In the genomic region with DNA sequence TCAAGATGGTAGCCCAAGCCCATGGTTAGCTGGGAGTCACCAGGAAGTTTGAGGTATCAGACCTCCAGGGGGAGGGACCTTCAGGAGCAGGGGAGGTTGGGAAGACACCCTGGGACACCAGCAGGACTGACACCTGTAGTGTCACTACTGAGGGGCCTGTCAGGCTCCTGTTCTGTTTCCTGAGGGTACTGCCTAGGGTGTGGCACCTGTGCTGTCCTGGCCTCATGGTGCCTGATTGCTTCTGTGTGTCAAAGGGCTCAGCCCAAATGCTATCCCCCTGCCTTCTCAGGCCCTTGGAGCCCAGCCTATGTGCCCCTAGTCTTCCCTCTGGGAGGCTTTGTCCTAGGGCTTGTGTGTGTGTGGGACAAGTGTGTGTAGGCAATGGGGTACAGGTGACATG, we compare ENCODE assay signal across 34 mouse cellular contexts. TPM values are rescaled to one million over a fixed set of nuclear protein-coding genes. Genes with fewer than 3 reads are reported as not detected.
DNase-seq lines count a peak whose midpoint lies in the region; ATAC-seq and TF ChIP-seq lines count a peak whose summit lies in the region.
"Had no signal": no experiment of that assay in that cellular context is flagged by ENCODE, and none has a peak within 500 bp of the region (broad histone marks: within the 10 kb centered on the region; RNA-seq: fewer than 3 reads in every experiment).

No protein-coding gene starts in this region.

- peak overlapping the region; percentile 55 for H3K9ac ChIP-seq in liver, embryonic 11.5 days (ENCODE audit: low read depth, low read length)
- peak overlapping the region; percentile 57 for H3K9ac ChIP-seq in liver, embryonic 13.5 days
- H3K9ac ChIP-seq in stomach, postnatal 0 days (ENCODE audit: low read length) = no peak overlapping the region
- H3K9ac ChIP-seq: forebrain, postnatal 0 days; intestine, embryonic 15.5 days; lung, embryonic 15.5 days; neural tube, embryonic 13.5 days had no signal

- peaks cover 86% of the 10 kb centered on the region for H3K36me3 ChIP-seq in megakaryocyte, embryonic 14.5 days (replicated peaks; ENCODE audit: low read length)
- peaks cover 9% of the 10 kb centered on the region; the same call in 1 of the 2 replicates for H3K36me3 ChIP-seq in liver, embryonic 11.5 days (ENCODE audit: control insufficient read depth, insufficient read depth, low read length)
- peaks cover 21% of the 10 kb centered on the region for H3K36me3 ChIP-seq in liver, embryonic 13.5 days
- peaks cover 9% of the 10 kb centered on the region; the same call in 1 of the 2 replicates for H3K36me3 ChIP-seq in stomach, postnatal 0 days (ENCODE audit: control insufficient read depth, insufficient read depth, low read length)

- no peak for TF ChIP-seq CTCF in stomach, postnatal 0 days (IDR thresholded peaks at IDR 0.05; ENCODE audit: low read depth)

- TF ChIP-seq EP300 in stomach, postnatal 0 days (optimal IDR thresholded peaks at IDR 0.05) = no peak

- DNase-seq in liver, embryonic 11.5 days (ENCODE audit: low spot score) = no peak
- no peak for DNase-seq in liver, embryonic 13.5 days
- DNase-seq in stomach, postnatal 0 days (ENCODE audit: low spot score) = no peak
- no peak for DNase-seq in cerebellum, adult 8-10 months
- DNase-seq: adrenal gland, adult 2 months; B cell, adult 2 months; cerebellum, adult 2 months; cerebellum, postnatal 36 days; forebrain, postnatal 0 days; heart, adult 2 months; heart, postnatal 10 days; kidney, adult 2 months; kidney, postnatal 4 days; right cerebral cortex, postnatal 4 days; thymus, postnatal 4 days had no signal

- peak overlapping the region; percentile 55 for H3K4me2 ChIP-seq in liver, embryonic 11.5 days
- H3K4me2 ChIP-seq in liver, embryonic 13.5 days = peak overlapping the region; percentile 54
- no peak overlapping the region for H3K4me2 ChIP-seq in stomach, postnatal 0 days (replicated peaks; ENCODE audit: low read depth)
- H3K4me2 ChIP-seq: heart, embryonic 13.5 days; intestine, embryonic 15.5 days; lung, embryonic 15.5 days; neural tube, embryonic 13.5 days had no signal

- no peaks in the 10 kb centered on the region for H3K9me3 ChIP-seq in megakaryocyte, embryonic 14.5 days
- no peaks in the 10 kb centered on the region for H3K9me3 ChIP-seq in liver, embryonic 11.5 days (ENCODE audit: control insufficient read depth, low read length)
- H3K9me3 ChIP-seq in liver, embryonic 13.5 days (replicated peaks) = no peaks in the 10 kb centered on the region
- no peaks in the 10 kb centered on the region for H3K9me3 ChIP-seq in stomach, postnatal 0 days (ENCODE audit: control insufficient read depth, low read length)
- H3K9me3 ChIP-seq: heart, embryonic 13.5 days; intestine, embryonic 15.5 days; lung, embryonic 15.5 days; neural tube, embryonic 13.5 days had no signal

- peaks cover 78% of the 10 kb centered on the region for H3K4me1 ChIP-seq in megakaryocyte, embryonic 14.5 days
- peaks cover 36% of the 10 kb centered on the region for H3K4me1 ChIP-seq in liver, embryonic 11.5 days (replicated peaks; ENCODE audit: control insufficient read depth, insufficient read depth, low read length)
- H3K4me1 ChIP-seq in liver, embryonic 13.5 days (replicated peaks) = peaks cover 61% of the 10 kb centered on the region
- no peaks in the 10 kb centered on the region for H3K4me1 ChIP-seq in stomach, postnatal 0 days (replicated peaks; ENCODE audit: control insufficient read depth, insufficient read depth)
- H3K4me1 ChIP-seq: lung, embryonic 15.5 days had no signal

- no peak for ATAC-seq in megakaryocyte, adult 5-6 weeks (ENCODE audit: poor library complexity, severe bottlenecking)
- ATAC-seq in liver, embryonic 11.5 days (replicated peaks; ENCODE audit: low FRiP score) = peak; percentile 66
- peak; percentile 75 for ATAC-seq in liver, embryonic 13.5 days (ENCODE audit: low read depth)
- ATAC-seq in stomach, postnatal 0 days (ENCODE audit: low FRiP score, low TSS enrichment) = peak; percentile 13; the same call in 1 of the 2 replicates
- ATAC-seq: forebrain, postnatal 0 days; hindbrain, embryonic 16.5 days; intestine, embryonic 15.5 days had no signal

- H3K27me3 ChIP-seq in megakaryocyte, embryonic 14.5 days (replicated peaks) = no peaks in the 10 kb centered on the region
- H3K27me3 ChIP-seq in liver, embryonic 11.5 days (replicated peaks; ENCODE audit: control insufficient read depth, insufficient read depth, low read length) = no peaks in the 10 kb centered on the region
- no peaks in the 10 kb centered on the region for H3K27me3 ChIP-seq in liver, embryonic 13.5 days
- no peaks in the 10 kb centered on the region for H3K27me3 ChIP-seq in stomach, postnatal 0 days (ENCODE audit: control insufficient read depth, insufficient read depth, low read length)
- H3K27me3 ChIP-seq: heart, embryonic 13.5 days; intestine, embryonic 15.5 days; lung, embryonic 15.5 days; neural tube, embryonic 13.5 days had no signal

- H3K4me3 ChIP-seq in megakaryocyte, embryonic 14.5 days (replicated peaks) = peak overlapping the region; percentile 81
- H3K4me3 ChIP-seq in liver, embryonic 11.5 days (ENCODE audit: low read depth, low read length) = no peak overlapping the region
- peak overlapping the region; percentile 6; the same call in 1 of the 2 replicates for H3K4me3 ChIP-seq in liver, embryonic 13.5 days (replicated peaks)
- H3K4me3 ChIP-seq in stomach, postnatal 0 days (ENCODE audit: low read depth, low read length) = no peak overlapping the region
- H3K4me3 ChIP-seq: heart, adult 2 months; heart, embryonic 13.5 days; intestine, embryonic 15.5 days; lung, embryonic 15.5 days; neural tube, embryonic 13.5 days had no signal

- H3K27ac ChIP-seq in liver, embryonic 11.5 days (ENCODE audit: low read depth, low read length) = peak overlapping the region; percentile 70
- H3K27ac ChIP-seq in liver, embryonic 13.5 days = peak overlapping the region; percentile 82
- no peak overlapping the region for H3K27ac ChIP-seq in stomach, postnatal 0 days (replicated peaks)
- H3K27ac ChIP-seq: heart, adult 2 months; heart, embryonic 13.5 days; intestine, embryonic 15.5 days; lung, embryonic 15.5 days; neural tube, embryonic 13.5 days had no signal

RNA-seq across cellular contexts. Expression of a gene that starts 22.7 kb away (rescaled TPM):
- 31.1 and 55.9 TPM in 2 replicates for polyA plus RNA-seq in megakaryocyte, embryonic 14.5 days (2012; ENCODE audit: insufficient read depth, low replicate concordance)
- total RNA-seq in megakaryocyte, adult 5-6 weeks (2015) = 8.0 and 10.8 TPM in 2 replicates
- total RNA-seq in megakaryocyte, adult 5-6 weeks (2017) = 6.7 and 7.1 TPM in 2 replicates
- 21.7 and 24.3 TPM in 2 replicates for polyA plus RNA-seq in liver, embryonic 11.5 days (2014; fragmentation: Nextera tagmentation; extraction: Ambion mirVana)
- polyA plus RNA-seq in liver, embryonic 13.5 days (2015; fragmentation: Nextera tagmentation; extraction: Ambion mirVana) = 6.1 and 7.1 TPM in 2 replicates
- 13.5 and 15.0 TPM in 2 replicates for polyA plus RNA-seq in stomach, postnatal 0 days (2015; fragmentation: Nextera tagmentation; extraction: Ambion mirVana)

RNA-seq across cellular contexts. Expression of a gene that starts 45.5 kb away (rescaled TPM):
- polyA plus RNA-seq in megakaryocyte, embryonic 14.5 days (2012; ENCODE audit: insufficient read depth, low replicate concordance) = 12.4 and 22.6 TPM in 2 replicates
- 39.3 and 52.3 TPM in 2 replicates for total RNA-seq in megakaryocyte, adult 5-6 weeks (2015)
- 83.7 and 101 TPM in 2 replicates for total RNA-seq in megakaryocyte, adult 5-6 weeks (2017)
- 172 and 182 TPM in 2 replicates for polyA plus RNA-seq in liver, embryonic 11.5 days (2014; fragmentation: Nextera tagmentation; extraction: Ambion mirVana)
- polyA plus RNA-seq in liver, embryonic 13.5 days (2015; fragmentation: Nextera tagmentation; extraction: Ambion mirVana) = 121 and 131 TPM in 2 replicates
- polyA plus RNA-seq in stomach, postnatal 0 days (2015; fragmentation: Nextera tagmentation; extraction: Ambion mirVana) = 18.4 and 19.5 TPM in 2 replicates

RNA-seq across cellular contexts. Expression of a gene that starts 48.5 kb away (rescaled TPM):
- polyA plus RNA-seq in megakaryocyte, embryonic 14.5 days (2012; ENCODE audit: insufficient read depth, low replicate concordance) = not detected in 2 replicates
- total RNA-seq in megakaryocyte, adult 5-6 weeks (2015) = not detected in 2 replicates
- total RNA-seq in megakaryocyte, adult 5-6 weeks (2017) = not detected in 2 replicates
- not detected in 2 replicates for polyA plus RNA-seq in liver, embryonic 11.5 days (2014; fragmentation: Nextera tagmentation; extraction: Ambion mirVana)
- not detected in 2 replicates for polyA plus RNA-seq in liver, embryonic 13.5 days (2015; fragmentation: Nextera tagmentation; extraction: Ambion mirVana)
- polyA plus RNA-seq in stomach, postnatal 0 days (2015; fragmentation: Nextera tagmentation; extraction: Ambion mirVana) = not detected in 2 replicates
- total RNA-seq: adrenal gland, adult 2 months; adrenal gland, postnatal 4 days; forebrain, postnatal 0 days; gastrocnemius, adult 8-10 months; gastrocnemius, postnatal 4 days; heart, adult 2 months; heart, postnatal 10 days; layer of hippocampus, adult 8-10 months; layer of hippocampus, postnatal 25 days; left cerebral cortex, adult 8-10 months; left cerebral cortex, postnatal 36 days; megakaryocyte progenitor cell, adult 5-6 weeks had no signal
- polyA plus RNA-seq: adrenal gland, adult 2 months; cerebellum, adult 2 months; embryonic facial prominence, embryonic 11.5 days; forebrain, postnatal 0 days; heart, adult 2 months; heart, embryonic 13.5 days; hindbrain, embryonic 11.5 days; hindbrain, embryonic 16.5 days; intestine, embryonic 15.5 days; kidney, adult 2 months; kidney, embryonic 16.5 days; limb, embryonic 14.5 days; lung, embryonic 15.5 days; neural tube, embryonic 13.5 days had no signal

RNA-seq across cellular contexts. Expression of a gene that starts 55.9 kb away (rescaled TPM):
- 4.6 and 21.3 TPM in 2 replicates for polyA plus RNA-seq in megakaryocyte, embryonic 14.5 days (2012; ENCODE audit: insufficient read depth, low replicate concordance)
- total RNA-seq in megakaryocyte, adult 5-6 weeks (2015) = 7.1 and 9.1 TPM in 2 replicates
- total RNA-seq in megakaryocyte, adult 5-6 weeks (2017) = 28.3 and 29.2 TPM in 2 replicates
- polyA plus RNA-seq in liver, embryonic 11.5 days (2014; fragmentation: Nextera tagmentation; extraction: Ambion mirVana) = 48.4 and 53.7 TPM in 2 replicates
- polyA plus RNA-seq in liver, embryonic 13.5 days (2015; fragmentation: Nextera tagmentation; extraction: Ambion mirVana) = 24.9 and 27.1 TPM in 2 replicates
- 65.3 and 67.3 TPM in 2 replicates for polyA plus RNA-seq in stomach, postnatal 0 days (2015; fragmentation: Nextera tagmentation; extraction: Ambion mirVana)

Comparison
In these comparisons a context has a peak if more than half of its experiments do, and no peak if none do; other contexts are left out.
1. H3K4me3 ChIP-seq: peak in megakaryocyte, embryonic 14.5 days (single experiment) and liver, embryonic 13.5 days (single experiment); none in liver, embryonic 11.5 days (single experiment) and stomach, postnatal 0 days (single experiment).